Mouse (Mus musculus) CH12.LX (cell line): ENCODE data around the gene Ptbp1. TPM values are rescaled to one million over a fixed set of nuclear protein-coding genes. Genes with fewer than 3 reads are reported as not detected.

Experiments
- DNase-seq: peaks from one replicate; pipeline ENCODE4 v3.0.0-alpha.2; 2013; ENCODE audit errors: extremely low read depth
- H3K27ac ChIP-seq: 2 replicates; pipeline ENCODE4 v1.5.1; 2012; ENCODE audit warnings: low read depth, mild to moderate bottlenecking, control low read depth, moderate library complexity; ENCODE audit not compliant: insufficient read depth
- H3K27me3 ChIP-seq: replicated peaks from 2 replicates; pipeline ENCODE3; 2012; ENCODE audit warnings: inconsistent platforms
- H3K36me3 ChIP-seq, 2 experiments: replicated peaks in 1 of 2; 2 replicates each; pipeline versions ENCODE3 to v1.6.1; 2012; ENCODE audit warnings: inconsistent platforms in 1 of 2, low read length in 1 of 2, mild to moderate bottlenecking in 1 of 2, mixed read lengths in 1 of 2, moderate library complexity in 1 of 2; ENCODE audit not compliant: control insufficient read depth in 1 of 2, insufficient read depth in 1 of 2
- H3K4me1 ChIP-seq, 2 experiments: 2 replicates each; pipeline ENCODE4 v1.6.1; 2012; ENCODE audit warnings: inconsistent platforms in 1 of 2, moderate library complexity in 1 of 2; ENCODE audit not compliant: insufficient read depth in 2 of 2, control insufficient read depth in 1 of 2
- H3K4me2 ChIP-seq: 2 replicates; pipeline ENCODE4 v1.6.1; 2012; ENCODE audit warnings: low read depth, mild to moderate bottlenecking, control low read depth; ENCODE audit not compliant: poor library complexity, insufficient read depth, severe bottlenecking
- H3K4me3 ChIP-seq, 3 experiments: fragments of 150-350 bp in 1 of 3; sonication (generic) in 1 of 3; replicated peaks in 1 of 3; 2 replicates each; pipeline versions ENCODE3 to v1.5.1; 2011 to 2012; ENCODE audit warnings: low read depth in 2 of 3, low read length in 2 of 3, mild to moderate bottlenecking in 2 of 3, moderate library complexity in 2 of 3, control low read depth in 1 of 3, improper control_type of control experiment in 1 of 3, inconsistent platforms in 1 of 3, mixed read lengths in 1 of 3; ENCODE audit not compliant: poor library complexity in 1 of 3
- H3K79me2 ChIP-seq: replicated peaks from 2 replicates; pipeline ENCODE4 v1.6.1; 2012; ENCODE audit warnings: mild to moderate bottlenecking, moderate library complexity; ENCODE audit not compliant: control insufficient read depth, poor library complexity, insufficient read depth, severe bottlenecking; ENCODE audit errors: extremely low read depth
- H3K9ac ChIP-seq: 2 replicates; pipeline ENCODE4 v1.6.1; 2012; ENCODE audit warnings: low read depth, mild to moderate bottlenecking, control low read depth, moderate library complexity; ENCODE audit not compliant: insufficient read depth
- H3K9me3 ChIP-seq: replicated peaks from 2 replicates; pipeline ENCODE3; 2012; ENCODE audit warnings: low read length, inconsistent platforms, mixed read lengths
- CHD2 ChIP-seq: IDR thresholded peaks from 2 replicates; pipeline ENCODE4 v1.6.1; 2011; ENCODE audit warnings: low read length, improper control_type of control experiment
- CTCF ChIP-seq, 2 experiments: IDR thresholded peaks in 1 of 2; conservative IDR thresholded peaks in 1 of 2; 2 replicates each; pipeline ENCODE4 v1.5.1; 2011 to 2012; ENCODE audit warnings: low read depth in 2 of 2, low read length in 2 of 2, improper control_type of control experiment in 1 of 2, inconsistent platforms in 1 of 2, mild to moderate bottlenecking in 1 of 2, moderate library complexity in 1 of 2
- E2F4 ChIP-seq: IDR thresholded peaks from 2 replicates; pipeline ENCODE4 v1.6.1; 2011; ENCODE audit warnings: low read depth, low read length, improper control_type of control experiment; ENCODE audit not compliant: insufficient replicate concordance
- ELF1 ChIP-seq: IDR thresholded peaks from 2 replicates; pipeline ENCODE4 v1.6.1; 2014; ENCODE audit warnings: low read depth, mild to moderate bottlenecking, inconsistent platforms, low read length, improper control_type of control experiment
- EP300 ChIP-seq: IDR thresholded peaks from 2 replicates; pipeline ENCODE4 v1.6.1; 2011; ENCODE audit warnings: low read length, improper control_type of control experiment
- ETS1 ChIP-seq: conservative IDR thresholded peaks from 2 replicates; pipeline ENCODE4 v1.6.1; 2012; ENCODE audit warnings: low read depth, mild to moderate bottlenecking, inconsistent platforms, low read length, improper control_type of control experiment, moderate library complexity
- GABPA ChIP-seq: IDR thresholded peaks from 2 replicates; pipeline ENCODE4 v1.6.1; 2012; ENCODE audit warnings: low read depth, low read length, improper control_type of control experiment, inconsistent platforms; ENCODE audit not compliant: insufficient replicate concordance
- HCFC1 ChIP-seq: IDR thresholded peaks from 2 replicates; pipeline ENCODE4 v1.6.1; 2012; ENCODE audit warnings: low read depth, mild to moderate bottlenecking, inconsistent platforms, low read length, improper control_type of control experiment
- IRF4 ChIP-seq: IDR thresholded peaks from 2 replicates; pipeline ENCODE4 v1.6.1; 2014; ENCODE audit warnings: low read depth, mild to moderate bottlenecking, inconsistent platforms, low read length, improper control_type of control experiment
- JUN ChIP-seq: IDR thresholded peaks from 2 replicates; pipeline ENCODE4 v1.6.1; 2011; ENCODE audit warnings: low read depth, mild to moderate bottlenecking, low read length, improper control_type of control experiment, moderate library complexity; ENCODE audit not compliant: insufficient read depth
- KAT2A ChIP-seq: IDR thresholded peaks from 2 replicates; pipeline ENCODE4 v1.6.1; 2012; ENCODE audit warnings: low read length, improper control_type of control experiment, inconsistent platforms; ENCODE audit not compliant: insufficient replicate concordance
- MAFK ChIP-seq: IDR thresholded peaks from 2 replicates; pipeline ENCODE4 v1.6.1; 2011; ENCODE audit warnings: low read length, improper control_type of control experiment; ENCODE audit not compliant: insufficient replicate concordance
- MAX ChIP-seq: IDR thresholded peaks from 2 replicates; pipeline ENCODE4 v1.6.1; 2011; ENCODE audit warnings: low read length, improper control_type of control experiment
- MAZ ChIP-seq: IDR thresholded peaks from 2 replicates; pipeline ENCODE4 v1.6.1; 2012; ENCODE audit warnings: low read depth, mild to moderate bottlenecking, inconsistent platforms, low read length, improper control_type of control experiment, moderate library complexity
- MYC ChIP-seq: IDR thresholded peaks from 2 replicates; pipeline ENCODE4 v1.6.1; 2011; ENCODE audit warnings: low read depth, mild to moderate bottlenecking, improper control_type of control experiment, low read length
- NELFE ChIP-seq: IDR thresholded peaks from 2 replicates; pipeline ENCODE4 v1.6.1; 2011; ENCODE audit warnings: low read depth, low read length, improper control_type of control experiment
- PAX5 ChIP-seq: IDR thresholded peaks from 2 replicates; pipeline ENCODE4 v1.6.1; 2012; ENCODE audit warnings: low read length, inconsistent platforms, mixed read lengths
- POLR2A ChIP-seq: IDR thresholded peaks from 2 replicates; pipeline ENCODE4 v1.6.1; 2011; ENCODE audit warnings: low read depth, mild to moderate bottlenecking, improper control_type of control experiment, low read length
- POLR2AphosphoS2 ChIP-seq: IDR thresholded peaks from 2 replicates; pipeline ENCODE4 v1.6.1; 2011; ENCODE audit warnings: low read depth, low read length, improper control_type of control experiment
- RAD21 ChIP-seq: IDR thresholded peaks from 2 replicates; pipeline ENCODE4 v1.6.1; 2011; ENCODE audit warnings: low read depth, mild to moderate bottlenecking, low read length, improper control_type of control experiment, moderate library complexity
- RCOR1 ChIP-seq: conservative IDR thresholded peaks from 2 replicates; pipeline ENCODE4 v1.6.1; 2012; ENCODE audit warnings: low read depth, mild to moderate bottlenecking, inconsistent platforms, low read length, improper control_type of control experiment
- SIN3A ChIP-seq: IDR thresholded peaks from 2 replicates; pipeline ENCODE4 v1.6.1; 2012; ENCODE audit warnings: low read length, improper control_type of control experiment, inconsistent platforms
- SMC3 ChIP-seq: IDR thresholded peaks from 2 replicates; pipeline ENCODE4 v1.6.1; 2011; ENCODE audit warnings: low read depth, low read length, improper control_type of control experiment
- TBP ChIP-seq: conservative IDR thresholded peaks from 2 replicates; pipeline ENCODE4 v1.6.1; 2011; ENCODE audit warnings: low read depth, low read length, improper control_type of control experiment
- TCF12 ChIP-seq: IDR thresholded peaks from 2 replicates; pipeline ENCODE4 v1.6.1; 2014; ENCODE audit warnings: low read depth, mild to moderate bottlenecking, inconsistent platforms, low read length, improper control_type of control experiment
- UBTF ChIP-seq: IDR thresholded peaks from 2 replicates; pipeline ENCODE4 v1.6.1; 2012; ENCODE audit warnings: low read depth, mild to moderate bottlenecking, inconsistent platforms, low read length, improper control_type of control experiment, moderate library complexity
- USF1 ChIP-seq: IDR thresholded peaks from 2 replicates; pipeline ENCODE4 v1.6.1; 2014; ENCODE audit warnings: low read depth, mild to moderate bottlenecking, inconsistent platforms, low read length, improper control_type of control experiment
- USF2 ChIP-seq: conservative IDR thresholded peaks from 2 replicates; pipeline ENCODE4 v1.6.1; 2011; ENCODE audit warnings: low read depth, low read length, improper control_type of control experiment
- ZC3H11A ChIP-seq: IDR thresholded peaks from 2 replicates; pipeline ENCODE4 v1.6.1; 2012; ENCODE audit warnings: low read depth, mild to moderate bottlenecking, inconsistent platforms, low read length, improper control_type of control experiment
- ZKSCAN1 ChIP-seq: IDR thresholded peaks from 2 replicates; pipeline ENCODE4 v1.6.1; 2012; ENCODE audit warnings: low read depth, inconsistent platforms, low read length, improper control_type of control experiment, borderline replicate concordance
- ZMIZ1 ChIP-seq: IDR thresholded peaks from 2 replicates; pipeline ENCODE4 v1.6.1; 2012; ENCODE audit warnings: low read depth, mild to moderate bottlenecking, inconsistent platforms, low read length, improper control_type of control experiment
- ZNF384 ChIP-seq: IDR thresholded peaks from 2 replicates; pipeline ENCODE4 v1.6.1; 2012; ENCODE audit warnings: low read depth, low read length, improper control_type of control experiment, inconsistent platforms
- dilution Hi-C: fragments of 300-500 bp; cut with MboI; formaldehyde crosslinking; loops from 2 replicates; pipeline ENCODE4 v1.14.3; 2020; ENCODE audit warnings: low sequenced_read_pairs; ENCODE audit not compliant: extremely low pct_unique_long_range_greater_than_20kb, extremely low pct_ligation_motif_present
- in situ Hi-C: fragments of 300-500 bp; cut with MboI; formaldehyde crosslinking; loops from 3 replicates; pipeline ENCODE4 v1.14.3; 2019; ENCODE audit warnings: low sequenced_read_pairs, low pct_ligation_motif_present, low pct_unique_long_range_greater_than_20kb, mixed read lengths
- polyA plus RNA-seq: library from polyadenylated mRNA; unstranded; fragments of >175 nt; gene quantifications from 2 replicates; pipeline ENCODE4 v1.2.1, GENCODE M21; 2012; ENCODE audit warnings: low read depth; ENCODE audit not compliant: insufficient read length
- total RNA-seq, 2 experiments: library from RNA; depleted of rRNA; stranded (reverse); fragments of 300-350 nt in 1 of 2; fragments of >200 nt in 1 of 2; gene quantifications; 2 replicates each; pipeline ENCODE4 v1.2.3; 2012 to 2014

Gene Ptbp1
- total and polyA plus RNA-seq, 3 experiments: 252 to 497 (median 284) TPM

GRCm38 (mm10) chr10:79908167-79909091 lies 54.2 kb downstream of the Ptbp1 start, which contains the start of gene Med16:
Med16 (minus strand) TSS chr10:79908923.
- Histone ChIP-seq H3K9ac (peak within 1 kb of the TSS; percentile 97), H3K4me2 (peak within 1 kb of the TSS; percentile 17; the same call in 1 of the 2 replicates), H3K27me3 (no peaks in the 10 kb centered on the region), H3K4me3 (peak within 1 kb of the TSS; percentile 68 to 86 (median 78)), H3K79me2 (no peaks in the 10 kb centered on the region), H3K4me1 (peaks cover 7 to 15% of the 10 kb centered on the region in 2 experiments), H3K27ac (peak within 1 kb of the TSS; percentile 85), H3K36me3 (peaks cover 23 to 70% of the 10 kb centered on the region in 2 experiments), H3K9me3 (peaks cover 5% of the 10 kb centered on the region)
- TF ChIP-seq ZNF384: 0 out of 2 replicates have a peak, but pooled peaks have one; percentile 18
- peak; percentile 71; the same call in 1 of the 2 replicates for TF ChIP-seq KAT2A
- TF ChIP-seq TBP: peak; percentile 62; the same call in 1 of the 2 replicates
- TF ChIP-seq ZMIZ1: no peak
- no peak; the same call in 1 of the 2 replicates for TF ChIP-seq JUN
- TF ChIP-seq MAZ: peak; percentile 80; the same call in 1 of the 2 replicates
- TF ChIP-seq ZC3H11A: no peak
- 0 out of 2 replicates have a peak, but pooled peaks have one; percentile 33 for TF ChIP-seq TCF12
- no peak for TF ChIP-seq SIN3A
- TF ChIP-seq HCFC1: peak; percentile 80
- TF ChIP-seq MAFK: no peak
- no peak for TF ChIP-seq RAD21
- no peak for TF ChIP-seq MAX
- TF ChIP-seq ETS1: no peak
- no peak for TF ChIP-seq USF1
- TF ChIP-seq ELF1: no peak
- TF ChIP-seq CTCF (conservative IDR thresholded peaks at IDR 0.05 in 1 of 2, IDR thresholded peaks at IDR 0.05 in 1 of 2; ENCODE audit: low read depth in 2 of 2, low read length in 2 of 2): no peak
- no peak for TF ChIP-seq UBTF
- TF ChIP-seq GABPA: no peak
- no peak for TF ChIP-seq POLR2AphosphoS2
- no peak for TF ChIP-seq RCOR1
- peak; percentile 68 for TF ChIP-seq NELFE
- TF ChIP-seq POLR2A: peak; percentile 74
- no peak for TF ChIP-seq IRF4
- TF ChIP-seq E2F4: no peak
- TF ChIP-seq CHD2: peak; percentile 72
- no peak for TF ChIP-seq EP300
- no peak for TF ChIP-seq ZKSCAN1
- TF ChIP-seq USF2: no peak
- TF ChIP-seq PAX5: no peak
- no peak for TF ChIP-seq MYC
- no peak for TF ChIP-seq SMC3
- peak; percentile 95 for DNase-seq
- dilution Hi-C loops (no loop called here), in situ Hi-C loops (no loop called here)
